Mouse (Mus musculus): ENCODE results near the gene Lrig2. TPM values are rescaled to one million over a fixed set of nuclear protein-coding genes. Genes with fewer than 3 reads are reported as not detected.

Gene Lrig2
- total RNA-seq, 2 experiments from 2014 or later = 15.1 to 22.2 TPM

- DNase-seq = no peak
Measured at GRCm38 (mm10) chr3:104367912-104368311, 143.8 kb downstream of the Lrig2 start.

GRCm38 (mm10) chr3:104361814-104362213 lies 149.9 kb downstream of the Lrig2 start:
- DNase-seq = no peak

GRCm38 (mm10) chr3:104360325-104360724 lies 151.4 kb downstream of the Lrig2 start:
- peak; percentile 68 for DNase-seq

- DNase-seq = no peak
Measured at GRCm38 (mm10) chr3:104359225-104360135, 152.2 kb downstream of the Lrig2 start.

- DNase-seq = no peak
Measured at GRCm38 (mm10) chr3:104358747-104359146, 153.0 kb downstream of the Lrig2 start.

GRCm38 (mm10) chr3:104356106-104356505 lies 155.6 kb downstream of the Lrig2 start:
- no peak for DNase-seq

GRCm38 (mm10) chr3:104353884-104354283 lies 157.8 kb downstream of the Lrig2 start:
- no peak for DNase-seq

GRCm38 (mm10) chr3:104352358-104353060 lies 159.2 kb downstream of the Lrig2 start:
- DNase-seq = peak; percentile 32

GRCm38 (mm10) chr3:104350253-104350945 lies 161.3 kb downstream of the Lrig2 start:
- DNase-seq = no peak

- DNase-seq = no peak
Measured at GRCm38 (mm10) chr3:104349847-104350228, 161.9 kb downstream of the Lrig2 start.

GRCm38 (mm10) chr3:104349203-104349846 lies 162.4 kb downstream of the Lrig2 start:
- DNase-seq = no peak

Other genes with a start within 250 kb of the Lrig2 start
- 100 to 1,000 TPM; 104 to 117 TPM for gene Slc16a1, start 126.8 kb upstream of the Lrig2 start, total RNA-seq (2021)